Mouse (Mus musculus) embryo, embryonic 10.5 days (tissue): ENCODE results near the gene Gtpbp1.
"Not testable (repeated sequence)": the region's sequence is repeated elsewhere in the genome, so short reads cannot be mapped to it uniquely, and the experiment has no call there.

ENCODE experiments used
- DNase-seq: peaks from one replicate; pipeline ENCODE4 v3.0.0-alpha.2; 2015; ENCODE audit warnings: low spot score

The Gtpbp1 gene

GRCm38 (mm10) chr15:79690426-79691022 lies at the start of gene Gtpbp1:
Gene Gtpbp1, plus strand, starts transcription at chr15:79690845.
- peak; percentile 100 for DNase-seq

GRCm38 (mm10) chr15:79641135-79641817 lies 49.4 kb upstream of the Gtpbp1 start:
- no peak for DNase-seq

- no peak for DNase-seq
Measured at GRCm38 (mm10) chr15:79645483-79645882, 45.2 kb upstream of the Gtpbp1 start.

GRCm38 (mm10) chr15:79648130-79648529 lies 42.5 kb upstream of the Gtpbp1 start:
- DNase-seq, result no peak

- peak; percentile 53 for DNase-seq
Measured at GRCm38 (mm10) chr15:79650569-79650968, 40.1 kb upstream of the Gtpbp1 start.

- DNase-seq, result peak; percentile 11
Measured at GRCm38 (mm10) chr15:79651481-79651880, 39.2 kb upstream of the Gtpbp1 start.

- no peak for DNase-seq
Measured at GRCm38 (mm10) chr15:79656451-79656850, 34.2 kb upstream of the Gtpbp1 start.

- peak; percentile 95 for DNase-seq
Measured at GRCm38 (mm10) chr15:79657837-79658530, 32.7 kb upstream of the Gtpbp1 start.

- peak; percentile 95 for DNase-seq
Measured at GRCm38 (mm10) chr15:79658531-79659375, 31.9 kb upstream of the Gtpbp1 start, which contains the start of the genes Fam227a and Cby1. Gene Fam227a, minus strand, starts transcription at chr15:79658956. Gene Cby1, plus strand, starts transcription at chr15:79659199.

- DNase-seq, result peak; percentile 53
Measured at GRCm38 (mm10) chr15:79661852-79662251, 28.8 kb upstream of the Gtpbp1 start.

- no peak for DNase-seq
Measured at GRCm38 (mm10) chr15:79664666-79665065, 26.0 kb upstream of the Gtpbp1 start.

- no peak for DNase-seq
Measured at GRCm38 (mm10) chr15:79669195-79669594, 21.4 kb upstream of the Gtpbp1 start.

- DNase-seq, result peak; percentile 96
Measured at GRCm38 (mm10) chr15:79670249-79670971, 20.2 kb upstream of the Gtpbp1 start, which contains the start of gene Tomm22. Gene Tomm22, plus strand, starts transcription at chr15:79670861.

- DNase-seq, result no peak
Measured at GRCm38 (mm10) chr15:79670972-79671299, 19.7 kb upstream of the Gtpbp1 start.

- not testable (repeated sequence) for DNase-seq
Measured at GRCm38 (mm10) chr15:79671828-79672348, 18.8 kb upstream of the Gtpbp1 start.

- DNase-seq, result no peak
Measured at GRCm38 (mm10) chr15:79677936-79678335, 12.7 kb upstream of the Gtpbp1 start.

GRCm38 (mm10) chr15:79681973-79682372 lies 8.7 kb upstream of the Gtpbp1 start:
- no peak for DNase-seq

GRCm38 (mm10) chr15:79683146-79683545 lies 7.5 kb upstream of the Gtpbp1 start:
- DNase-seq, result no peak

- DNase-seq, result no peak
Measured at GRCm38 (mm10) chr15:79683707-79684465, 6.8 kb upstream of the Gtpbp1 start.

GRCm38 (mm10) chr15:79684616-79685015 lies 6.0 kb upstream of the Gtpbp1 start:
- no peak for DNase-seq
